Mouse (Mus musculus) cortical plate, adult 2 months (tissue): ENCODE results near the gene Fignl1.

Experiments used
- CTCF ChIP-seq: fragments of 200-500 bp; IDR thresholded peaks from 2 replicates; pipeline ENCODE4 v1.5.1; 2011; ENCODE audit warnings: mild to moderate bottlenecking, control low read depth, low read length; ENCODE audit not compliant: insufficient read depth; ENCODE audit errors: extremely low read depth
- POLR2A ChIP-seq: fragments of 200-500 bp; IDR thresholded peaks from 2 replicates; pipeline ENCODE4 v1.6.1; 2011; ENCODE audit warnings: mild to moderate bottlenecking, low read length, control low read depth; ENCODE audit not compliant: insufficient read depth; ENCODE audit errors: extremely low read depth

GRCm38 (mm10) chr11:11823980-11824911 lies 15.5 kb upstream of the Fignl1 start:
- TF ChIP-seq POLR2A (no peak), CTCF (no peak)
